Mouse (Mus musculus): Measurements from ENCODE around the gene Gal3st4.

Gal3st4 gene

GRCm38 (mm10) chr5:138272409-138272923 is at the start of gene Gal3st4:
Gene Gal3st4, minus strand, starts transcription at chr5:138272840.
- DNase-seq, result no peak

GRCm38 (mm10) chr5:138312795-138313194 is 40.2 kb upstream of the Gal3st4 start:
- DNase-seq, result no peak

DNA sequence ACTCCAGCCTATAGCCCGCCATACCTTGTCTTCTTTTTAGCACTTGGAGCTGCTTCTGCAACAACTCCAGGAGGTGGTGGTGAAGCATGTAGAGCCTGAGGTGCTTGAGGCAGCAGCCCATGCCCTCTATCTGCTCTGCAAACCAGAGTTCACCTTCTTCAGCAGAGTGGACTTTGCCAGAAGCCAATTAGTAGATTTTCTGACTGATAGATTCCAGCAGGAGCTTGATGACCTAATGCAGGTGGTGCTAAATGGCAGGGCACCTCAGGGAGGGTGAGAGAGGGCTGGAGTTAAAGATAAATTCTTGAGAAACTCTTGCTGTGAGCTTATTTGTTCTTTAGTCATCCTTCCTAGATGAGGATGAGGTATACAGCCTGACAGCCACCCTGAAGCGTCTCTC is 27.0 kb upstream of the Gal3st4 start:
- no peak for DNase-seq

- no peak for DNase-seq
Observed at GRCm38 (mm10) chr5:138294158-138294557, 21.5 kb upstream of the Gal3st4 start.

- DNase-seq, result no peak
Observed at GRCm38 (mm10) chr5:138291638-138292037, 19.0 kb upstream of the Gal3st4 start.

DNA sequence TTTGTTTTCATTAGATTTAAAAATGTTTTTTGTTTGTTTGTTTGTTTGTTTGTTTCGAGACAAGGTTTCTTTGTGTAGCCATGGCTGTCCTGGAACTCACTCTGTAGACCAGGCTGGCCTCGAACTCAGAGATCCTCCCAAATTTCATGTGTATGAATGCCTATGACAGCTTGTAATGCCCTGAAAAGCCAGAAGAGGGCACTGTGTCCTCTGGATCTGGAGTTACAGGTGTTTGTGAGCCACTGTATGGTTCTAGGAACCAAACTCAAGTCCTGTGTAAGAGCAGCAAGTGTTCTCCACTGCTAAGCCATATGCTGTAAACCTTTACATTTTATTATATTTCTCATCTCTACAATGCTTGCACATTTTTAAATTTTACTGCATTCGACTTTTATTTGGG is 15.2 kb upstream of the Gal3st4 start:
- no peak for DNase-seq

DNA sequence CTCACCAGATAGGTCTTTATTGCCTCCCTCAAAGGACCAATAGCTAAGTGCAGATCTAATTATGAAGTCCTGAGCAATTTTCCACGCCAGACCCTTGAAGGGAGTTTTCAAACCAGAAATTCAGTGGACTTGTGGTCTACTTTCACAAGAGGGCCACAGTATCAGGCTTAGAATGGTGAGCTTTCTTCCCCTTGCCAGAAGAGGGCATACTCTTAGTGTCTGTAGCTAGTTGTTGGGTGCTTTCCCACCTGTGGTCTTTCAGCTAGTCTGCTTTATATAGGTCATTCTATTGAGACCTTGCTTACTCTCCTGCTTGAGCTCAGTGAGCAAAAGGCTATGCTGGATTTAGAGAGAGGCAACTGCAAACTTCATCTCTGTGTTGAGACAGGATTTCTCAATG is 10.9 kb upstream of the Gal3st4 start:
- no peak for DNase-seq

DNA sequence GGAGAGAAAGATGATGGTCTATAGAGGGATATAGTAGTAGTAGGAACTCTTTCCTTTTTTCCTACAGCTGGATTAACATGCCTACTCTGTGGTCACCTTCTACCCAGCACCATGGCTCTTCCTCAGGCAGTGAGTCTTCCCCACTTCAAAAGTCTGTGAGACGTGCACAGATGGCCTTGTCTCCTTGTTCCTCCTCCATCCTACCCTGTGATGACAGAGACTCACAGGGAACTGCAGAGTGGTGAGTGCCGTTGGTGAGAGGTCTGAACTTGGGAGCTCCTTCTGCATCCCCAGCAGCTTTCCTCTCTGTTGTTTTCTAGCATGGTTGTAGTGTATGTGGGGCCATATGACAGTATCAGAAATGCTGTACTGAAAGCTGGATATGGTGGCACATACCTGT is 9.2 kb upstream of the Gal3st4 start:
- DNase-seq, result no peak

GRCm38 (mm10) chr5:138280829-138281228 is 8.2 kb upstream of the Gal3st4 start:
- peak in 1 of 2 experiments; percentile 0 for DNase-seq

DNA sequence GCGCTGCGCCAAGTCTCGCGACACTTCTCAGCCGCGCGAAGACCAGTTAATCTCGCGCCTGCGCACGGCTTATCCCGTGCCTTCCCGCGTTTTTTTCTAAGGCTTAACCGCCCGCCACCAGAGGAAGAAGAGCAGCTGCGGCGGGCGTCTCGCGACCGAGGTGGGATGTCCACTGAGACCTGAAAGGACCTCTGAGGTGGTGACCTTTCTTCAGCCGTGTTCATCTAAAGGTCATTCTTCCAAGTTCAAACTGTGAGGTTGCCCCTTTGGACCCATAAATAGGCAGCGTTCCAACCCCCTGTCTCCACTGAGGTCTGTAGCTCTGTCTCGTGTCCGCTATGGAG is 7.8 kb upstream of the Gal3st4 start:
- no peak for DNase-seq

GRCm38 (mm10) chr5:138279585-138280424 is 7.2 kb upstream of the Gal3st4 start, which contains the start of the genes Gm43720, Gpc2 and Stag3:
Gene Gm43720, minus strand, starts transcription at chr5:138279958.
Gene Gpc2, minus strand, starts transcription at chr5:138280005.
Gene Stag3, plus strand, starts transcription at chr5:138280240.
- DNase-seq, result peak; percentile 43 to 63

- peak in 1 of 2 experiments; percentile 0 for DNase-seq
Observed at GRCm38 (mm10) chr5:138277994-138278393, 5.4 kb upstream of the Gal3st4 start.

DNA sequence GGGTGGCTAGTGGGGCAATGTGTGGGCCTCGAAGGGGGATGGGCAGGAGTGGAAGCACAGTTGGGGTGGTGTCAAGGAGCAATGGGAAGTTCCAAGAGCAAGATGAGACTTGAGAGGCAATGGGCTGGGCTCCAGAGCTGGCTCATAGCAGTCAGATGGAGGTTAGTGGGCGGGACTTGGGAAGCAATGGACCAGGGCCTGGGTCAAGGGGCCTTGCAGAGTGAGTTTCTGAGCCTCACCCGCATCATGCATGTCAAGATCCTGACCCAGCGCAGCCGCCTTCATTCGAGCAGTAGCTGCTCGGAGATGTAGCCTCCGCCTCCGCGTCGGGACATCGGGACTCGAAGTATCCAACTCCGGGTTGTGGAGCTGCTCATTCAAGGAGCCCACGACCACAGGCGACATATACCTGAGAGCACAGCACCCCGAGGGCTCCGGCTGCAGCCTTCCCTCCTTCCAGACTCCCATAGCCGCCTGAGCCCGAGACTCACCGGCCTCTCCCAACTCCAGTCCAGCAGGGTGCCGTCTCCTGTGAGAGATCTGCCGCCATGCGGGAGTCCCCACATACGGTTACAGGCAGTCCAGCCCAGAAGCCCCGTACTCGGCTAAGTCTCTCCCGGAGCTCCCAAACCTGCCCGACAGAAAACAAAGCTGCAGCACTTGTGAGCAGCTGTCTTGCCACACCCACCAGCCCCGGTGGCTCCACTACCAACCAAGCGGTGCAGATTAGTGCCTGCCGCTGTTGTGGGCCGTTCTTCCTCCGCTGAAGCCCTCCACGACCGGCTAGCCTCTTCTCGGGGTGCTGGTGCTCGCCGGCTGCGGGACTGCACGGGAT is 2.8 kb upstream of the Gal3st4 start:
- no peak for DNase-seq

- no peak for DNase-seq
Observed at GRCm38 (mm10) chr5:138274186-138274585, 1.5 kb upstream of the Gal3st4 start.

DNA sequence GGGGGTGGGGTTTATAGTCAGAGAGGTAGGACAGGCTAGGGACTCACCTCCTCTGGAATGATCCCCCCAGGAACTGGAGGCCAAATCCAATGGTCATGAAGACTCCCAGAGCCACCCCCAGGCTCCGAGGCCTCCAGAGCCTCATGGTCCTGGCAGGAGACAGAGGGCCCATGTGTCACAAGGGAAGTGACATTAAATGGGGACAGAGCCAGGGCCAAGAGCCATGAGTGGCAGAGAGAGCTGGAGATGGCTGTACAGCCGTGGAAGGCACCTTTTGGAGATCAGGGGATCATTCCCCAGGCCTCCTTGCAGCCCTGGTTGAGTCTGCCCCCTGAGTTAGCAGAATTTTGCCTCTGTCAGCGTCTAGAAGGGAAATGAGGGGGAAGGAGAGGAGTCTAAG is 1.4 kb downstream of the Gal3st4 start:
- DNase-seq, result no peak

GRCm38 (mm10) chr5:138268980-138269379 is 3.7 kb downstream of the Gal3st4 start:
- DNase-seq, result no peak

DNA sequence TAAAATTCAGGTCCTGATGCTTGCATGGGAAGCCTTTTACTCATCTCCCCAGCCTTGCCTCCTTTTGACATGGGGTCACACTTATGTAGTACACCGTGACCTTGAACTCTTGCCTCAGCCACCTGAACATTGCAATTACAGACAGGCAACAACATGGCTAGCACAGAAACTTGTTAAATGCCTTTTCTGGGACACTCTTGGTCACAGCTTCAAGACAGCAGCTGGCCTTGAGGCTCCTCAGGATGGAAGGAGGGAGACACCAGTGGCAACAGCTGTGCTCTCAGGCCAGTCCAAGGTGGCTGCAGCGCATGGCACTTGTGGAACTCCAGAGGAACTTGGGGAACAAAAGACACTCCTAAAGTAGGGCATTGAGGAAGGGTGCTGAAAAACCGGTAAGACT is 5.5 kb downstream of the Gal3st4 start:
- DNase-seq, result no peak

GRCm38 (mm10) chr5:138265712-138266111 is 6.9 kb downstream of the Gal3st4 start:
- no peak for DNase-seq

GRCm38 (mm10) chr5:138264207-138264578 is 8.4 kb downstream of the Gal3st4 start:
- DNase-seq, result no peak

DNA sequence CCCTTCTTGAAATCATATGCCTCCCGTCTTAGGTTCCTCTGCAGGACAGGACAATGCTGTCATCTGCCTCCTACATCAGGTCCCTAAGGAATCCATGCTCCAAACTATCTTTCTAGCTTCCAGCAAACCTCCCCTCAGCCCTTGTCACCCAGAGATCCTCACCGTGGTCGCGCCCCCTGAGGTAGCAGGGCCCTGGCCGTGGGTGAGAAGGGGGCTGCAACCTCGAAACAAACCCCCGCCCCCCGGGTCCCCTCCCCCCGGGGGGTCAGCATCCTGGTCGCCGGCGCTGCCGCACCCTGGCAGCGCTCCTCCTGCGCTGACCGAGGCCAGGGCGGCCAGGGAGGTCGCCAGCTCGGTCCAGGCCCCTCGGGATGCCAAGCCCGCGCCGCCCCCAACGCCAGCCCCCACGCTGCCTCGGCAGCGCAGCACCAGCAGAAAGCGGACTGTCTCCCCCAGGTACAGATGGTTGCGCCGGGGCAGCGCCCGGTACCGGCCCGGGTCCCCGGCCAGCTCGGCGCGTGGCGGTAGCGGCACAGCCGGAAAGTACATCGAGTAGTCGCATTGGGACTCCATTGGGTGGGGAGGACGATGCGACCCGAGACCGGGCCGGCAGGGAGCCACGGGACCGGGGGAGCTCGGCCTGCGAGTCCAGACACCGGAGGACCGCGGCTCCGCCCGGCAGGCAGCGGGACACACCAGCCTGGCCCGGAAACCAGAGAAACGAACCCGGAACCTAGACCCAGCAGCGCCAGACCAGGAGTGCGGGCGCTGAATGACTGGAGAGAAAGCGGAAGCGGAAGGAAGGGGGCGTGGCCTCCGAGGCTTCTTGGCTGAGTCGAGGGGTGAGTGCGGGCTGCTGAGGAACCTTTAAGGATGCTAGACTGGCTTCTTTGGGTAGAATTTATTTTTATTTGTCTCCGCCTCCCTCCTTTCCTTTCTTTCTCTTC is 9.1 kb downstream of the Gal3st4 start, which contains the start of gene BC037034:
TSS of gene BC037034 (minus strand) at position 774 of the 947 bp plus-strand sequence.
- peak; percentile 91 to 93 for DNase-seq

GRCm38 (mm10) chr5:138262582-138263240 is 9.9 kb downstream of the Gal3st4 start:
- no peak for DNase-seq

DNA sequence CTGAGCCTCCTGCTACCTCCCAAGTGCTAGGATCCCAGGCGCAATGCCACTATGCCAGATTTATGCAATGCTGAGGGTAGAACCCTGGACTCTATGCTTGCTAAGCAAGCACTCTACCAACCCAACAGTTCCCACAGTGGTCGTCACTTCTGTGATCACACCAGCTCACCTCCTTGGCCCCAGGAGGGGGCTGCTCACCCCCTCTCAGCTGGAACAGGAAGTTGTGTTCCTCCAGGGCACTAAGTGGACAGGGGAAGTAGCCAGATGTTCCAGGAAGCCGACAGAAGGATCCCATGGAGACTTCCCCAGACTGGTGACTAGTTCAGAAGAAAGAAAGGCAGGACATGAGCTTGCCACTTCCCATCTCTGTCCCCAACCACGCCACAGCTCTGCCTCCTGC is 10.6 kb downstream of the Gal3st4 start:
- DNase-seq, result no peak
